Mouse (Mus musculus): ENCODE data around the gene 4931428L18Rik. TPM values are rescaled to one million over a fixed set of nuclear protein-coding genes. Genes with fewer than 3 reads are reported as not detected.

The 4931428L18Rik gene
- polyA plus RNA-seq, 1 experiment from 2014 or later, result not detected

GRCm38 (mm10) chr1:31072523-31073370 is 149.7 kb downstream of the 4931428L18Rik start:
- WGBS, result 55% methylated on average over 6 of the region's 6 CpGs
- H3K9me3 ChIP-seq (ENCODE audit: control insufficient read depth, low read length), result no peaks in the 10 kb centered on the region
- no peak overlapping the region for H3K4me3 ChIP-seq (ENCODE audit: low read length)
- no peaks in the 10 kb centered on the region for H3K27me3 ChIP-seq (replicated peaks; ENCODE audit: control insufficient read depth, insufficient read depth, low read length)
- H3K4me2 ChIP-seq (ENCODE audit: low read depth, low read length), result no peak overlapping the region
- no peaks in the 10 kb centered on the region for H3K4me1 ChIP-seq (ENCODE audit: control insufficient read depth, insufficient read depth, low read length)
- ATAC-seq, result peak; percentile 90
- no peaks in the 10 kb centered on the region for H3K36me3 ChIP-seq (ENCODE audit: control insufficient read depth, insufficient read depth, low read length)
- no peak overlapping the region for H3K27ac ChIP-seq (ENCODE audit: low read length)
- H3K9ac ChIP-seq (ENCODE audit: low read depth, low read length), result no peak overlapping the region

GRCm38 (mm10) chr1:31071209-31071608 is 151.3 kb downstream of the 4931428L18Rik start:
- Histone ChIP-seq H3K9me3 (ENCODE audit: control insufficient read depth, low read length) (no peaks in the 10 kb centered on the region), H3K4me3 (ENCODE audit: low read length) (no peak overlapping the region), H3K9ac (ENCODE audit: low read depth, low read length) (no peak overlapping the region), H3K4me1 (ENCODE audit: control insufficient read depth, insufficient read depth, low read length) (no peaks in the 10 kb centered on the region), H3K27ac (ENCODE audit: low read length) (no peak overlapping the region), H3K36me3 (ENCODE audit: control insufficient read depth, insufficient read depth, low read length) (no peaks in the 10 kb centered on the region), H3K27me3 (replicated peaks; ENCODE audit: control insufficient read depth, insufficient read depth, low read length) (no peaks in the 10 kb centered on the region), H3K4me2 (ENCODE audit: low read depth, low read length) (no peak overlapping the region)
- ATAC-seq, result no peak
- 89% methylated on average over 2 of the region's 2 CpGs for WGBS

GRCm38 (mm10) chr1:31064817-31065740 is 157.4 kb downstream of the 4931428L18Rik start:
- ATAC-seq, result no peak
- H3K36me3 ChIP-seq (ENCODE audit: control insufficient read depth, insufficient read depth, low read length), result no peaks in the 10 kb centered on the region
- H3K4me1 ChIP-seq (ENCODE audit: control insufficient read depth, insufficient read depth, low read length), result no peaks in the 10 kb centered on the region
- H3K27ac ChIP-seq (ENCODE audit: low read length), result no peak overlapping the region
- H3K9me3 ChIP-seq (ENCODE audit: control insufficient read depth, low read length), result no peaks in the 10 kb centered on the region
- no peak overlapping the region for H3K9ac ChIP-seq (ENCODE audit: low read depth, low read length)
- no peak overlapping the region for H3K4me2 ChIP-seq (ENCODE audit: low read depth, low read length)
- 71% methylated on average over 12 of the region's 12 CpGs for WGBS
- H3K4me3 ChIP-seq (ENCODE audit: low read length), result no peak overlapping the region
- H3K27me3 ChIP-seq (replicated peaks; ENCODE audit: control insufficient read depth, insufficient read depth, low read length), result no peaks in the 10 kb centered on the region

- Histone ChIP-seq H3K27ac (ENCODE audit: low read length) (no peak overlapping the region), H3K4me1 (ENCODE audit: control insufficient read depth, insufficient read depth, low read length) (peaks cover 9% of the 10 kb centered on the region; the same call in 1 of the 2 replicates), H3K27me3 (replicated peaks; ENCODE audit: control insufficient read depth, insufficient read depth, low read length) (no peaks in the 10 kb centered on the region), H3K9ac (ENCODE audit: low read depth, low read length) (no peak overlapping the region), H3K4me2 (ENCODE audit: low read depth, low read length) (no peak overlapping the region), H3K36me3 (ENCODE audit: control insufficient read depth, insufficient read depth, low read length) (no peaks in the 10 kb centered on the region), H3K9me3 (ENCODE audit: control insufficient read depth, low read length) (no peaks in the 10 kb centered on the region), H3K4me3 (ENCODE audit: low read length) (no peak overlapping the region)
- WGBS, result 59% methylated on average over 4 of the region's 4 CpGs
- no peak for ATAC-seq
Measured at GRCm38 (mm10) chr1:31059806-31060205, 162.7 kb downstream of the 4931428L18Rik start.

- ATAC-seq, result peak; percentile 89
- Histone ChIP-seq H3K9me3 (ENCODE audit: control insufficient read depth, low read length) (no peaks in the 10 kb centered on the region), H3K36me3 (ENCODE audit: control insufficient read depth, insufficient read depth, low read length) (no peaks in the 10 kb centered on the region), H3K27ac (ENCODE audit: low read length) (0 out of 2 replicates have a peak overlapping the region, but pooled peaks have one; percentile 30), H3K4me3 (ENCODE audit: low read length) (no peak overlapping the region), H3K27me3 (replicated peaks; ENCODE audit: control insufficient read depth, insufficient read depth, low read length) (no peaks in the 10 kb centered on the region), H3K9ac (ENCODE audit: low read depth, low read length) (no peak overlapping the region), H3K4me1 (ENCODE audit: control insufficient read depth, insufficient read depth, low read length) (peaks cover 9% of the 10 kb centered on the region; the same call in 1 of the 2 replicates), H3K4me2 (ENCODE audit: low read depth, low read length) (no peak overlapping the region)
- WGBS, result 38% methylated on average over 2 of the region's 2 CpGs
Measured at GRCm38 (mm10) chr1:31058861-31059351, 163.6 kb downstream of the 4931428L18Rik start.

GRCm38 (mm10) chr1:31058196-31058595 is 164.3 kb downstream of the 4931428L18Rik start:
- Histone ChIP-seq H3K4me3 (ENCODE audit: low read length) (no peak overlapping the region), H3K4me1 (ENCODE audit: control insufficient read depth, insufficient read depth, low read length) (peaks cover 9% of the 10 kb centered on the region; the same call in 1 of the 2 replicates), H3K9ac (ENCODE audit: low read depth, low read length) (no peak overlapping the region), H3K36me3 (ENCODE audit: control insufficient read depth, insufficient read depth, low read length) (no peaks in the 10 kb centered on the region), H3K9me3 (ENCODE audit: control insufficient read depth, low read length) (no peaks in the 10 kb centered on the region), H3K27ac (ENCODE audit: low read length) (peak overlapping the region; percentile 21), H3K27me3 (replicated peaks; ENCODE audit: control insufficient read depth, insufficient read depth, low read length) (no peaks in the 10 kb centered on the region), H3K4me2 (ENCODE audit: low read depth, low read length) (no peak overlapping the region)
- no peak for ATAC-seq
- WGBS, result 51% methylated on average over 3 of the region's 3 CpGs

GRCm38 (mm10) chr1:31051370-31051921 is 171.0 kb downstream of the 4931428L18Rik start:
- Histone ChIP-seq H3K4me3 (ENCODE audit: low read length) (no peak overlapping the region), H3K4me2 (ENCODE audit: low read depth, low read length) (no peak overlapping the region), H3K9me3 (ENCODE audit: control insufficient read depth, low read length) (no peaks in the 10 kb centered on the region), H3K27me3 (replicated peaks; ENCODE audit: control insufficient read depth, insufficient read depth, low read length) (no peaks in the 10 kb centered on the region), H3K36me3 (ENCODE audit: control insufficient read depth, insufficient read depth, low read length) (no peaks in the 10 kb centered on the region), H3K4me1 (ENCODE audit: control insufficient read depth, insufficient read depth, low read length) (no peaks in the 10 kb centered on the region), H3K27ac (ENCODE audit: low read length) (no peak overlapping the region), H3K9ac (ENCODE audit: low read depth, low read length) (no peak overlapping the region)
- 76% methylated on average over 5 of the region's 5 CpGs for WGBS
- no peak for ATAC-seq

GRCm38 (mm10) chr1:31049954-31050652 is 172.4 kb downstream of the 4931428L18Rik start:
- Histone ChIP-seq H3K36me3 (ENCODE audit: control insufficient read depth, insufficient read depth, low read length) (no peaks in the 10 kb centered on the region), H3K4me2 (ENCODE audit: low read depth, low read length) (no peak overlapping the region), H3K4me1 (ENCODE audit: control insufficient read depth, insufficient read depth, low read length) (no peaks in the 10 kb centered on the region), H3K9ac (ENCODE audit: low read depth, low read length) (no peak overlapping the region), H3K27ac (ENCODE audit: low read length) (no peak overlapping the region), H3K27me3 (replicated peaks; ENCODE audit: control insufficient read depth, insufficient read depth, low read length) (no peaks in the 10 kb centered on the region), H3K4me3 (ENCODE audit: low read length) (no peak overlapping the region), H3K9me3 (ENCODE audit: control insufficient read depth, low read length) (no peaks in the 10 kb centered on the region)
- peak; percentile 88 for ATAC-seq
- WGBS, result 56% methylated on average over 5 of the region's 5 CpGs

Data from intestine, embryonic 16.5 days (tissue).